Mouse (Mus musculus): ENCODE results near the gene Fkbp2. TPM values are rescaled to one million over a fixed set of nuclear protein-coding genes. Genes with fewer than 3 reads are reported as not detected.

The Fkbp2 gene
- polyA plus RNA-seq, 1 experiment from 2014 or later, result 119 TPM

- H3K9me3 ChIP-seq, result no peaks in the 10 kb centered on the region
- H3K27ac ChIP-seq, result peak overlapping the region; percentile 97
- peaks cover 39% of the 10 kb centered on the region for H3K4me1 ChIP-seq (replicated peaks)
- H3K27me3 ChIP-seq (ENCODE audit: insufficient read depth, poor library complexity, severe bottlenecking), result no peaks in the 10 kb centered on the region
- H3K36me3 ChIP-seq, result peaks cover 43% of the 10 kb centered on the region
- no peak for DNase-seq (ENCODE audit: low spot score)
- 22% methylated on average over 3 of the region's 3 CpGs for WGBS
- H3K4me3 ChIP-seq, result peak overlapping the region; percentile 65
Observed at GRCm38 (mm10) chr19:6952712-6953037, 27.6 kb downstream of the Fkbp2 start.

- H3K9me3 ChIP-seq, result no peaks in the 10 kb centered on the region
- 2% methylated on average over 31 of the region's 31 CpGs for WGBS
Observed at GRCm38 (mm10) chr19:6951994-6952711, 28.1 kb downstream of the Fkbp2 start.

GRCm38 (mm10) chr19:6951381-6951968, 28.8 kb downstream of the Fkbp2 start:
- Histone ChIP-seq H3K27me3 (ENCODE audit: insufficient read depth, poor library complexity, severe bottlenecking) (no peaks in the 10 kb centered on the region), H3K27ac (peak overlapping the region; percentile 97), H3K4me1 (replicated peaks) (peaks cover 39% of the 10 kb centered on the region), H3K4me3 (peak overlapping the region; percentile 65), H3K9me3 (no peaks in the 10 kb centered on the region), H3K36me3 (peaks cover 33% of the 10 kb centered on the region)
- WGBS, result under 1% methylated on average over 35 of the region's 35 CpGs
- DNase-seq (ENCODE audit: low spot score), result peak; percentile 93

More at GRCm38 (mm10) chr19:6951994-6952711, 28.1 kb downstream of the Fkbp2 start:
- Histone ChIP-seq H3K27me3 (ENCODE audit: insufficient read depth, poor library complexity, severe bottlenecking) (no peaks in the 10 kb centered on the region), H3K36me3 (peaks cover 37% of the 10 kb centered on the region), H3K4me1 (replicated peaks) (peaks cover 39% of the 10 kb centered on the region), H3K4me3 (peak overlapping the region; percentile 65), H3K27ac (peak overlapping the region; percentile 97)
- peak; percentile 64 for DNase-seq (ENCODE audit: low spot score)

GRCm38 (mm10) chr19:6950613-6951153, 29.6 kb downstream of the Fkbp2 start:
- WGBS, result under 1% methylated on average over 28 of the region's 28 CpGs
- Histone ChIP-seq H3K27ac (peak overlapping the region; percentile 97), H3K4me3 (peak overlapping the region; percentile 65), H3K9me3 (no peaks in the 10 kb centered on the region), H3K4me1 (replicated peaks) (peaks cover 34% of the 10 kb centered on the region), H3K36me3 (peaks cover 29% of the 10 kb centered on the region), H3K27me3 (ENCODE audit: insufficient read depth, poor library complexity, severe bottlenecking) (no peaks in the 10 kb centered on the region)
- peak; percentile 75 for DNase-seq (ENCODE audit: low spot score)

GRCm38 (mm10) chr19:6949951-6950350, 30.4 kb downstream of the Fkbp2 start:
- WGBS, result 52% methylated on average over 5 of the region's 5 CpGs
- H3K4me3 ChIP-seq, result peak overlapping the region; percentile 65
- peaks cover 34% of the 10 kb centered on the region for H3K4me1 ChIP-seq (replicated peaks)
- H3K9me3 ChIP-seq, result no peaks in the 10 kb centered on the region
- H3K27me3 ChIP-seq (ENCODE audit: insufficient read depth, poor library complexity, severe bottlenecking), result no peaks in the 10 kb centered on the region
- H3K36me3 ChIP-seq, result peaks cover 28% of the 10 kb centered on the region
- DNase-seq (ENCODE audit: low spot score), result no peak
- H3K27ac ChIP-seq, result peak overlapping the region; percentile 97

- Histone ChIP-seq H3K27ac (no peak overlapping the region), H3K36me3 (peaks cover 28% of the 10 kb centered on the region), H3K4me3 (peak overlapping the region; percentile 65; the same call in 1 of the 2 replicates), H3K9me3 (no peaks in the 10 kb centered on the region), H3K4me1 (replicated peaks) (peaks cover 34% of the 10 kb centered on the region), H3K27me3 (ENCODE audit: insufficient read depth, poor library complexity, severe bottlenecking) (no peaks in the 10 kb centered on the region)
- 92% methylated on average over 5 of the region's 5 CpGs for WGBS
- DNase-seq (ENCODE audit: low spot score), result no peak
Observed at GRCm38 (mm10) chr19:6949532-6949931, 30.8 kb downstream of the Fkbp2 start.

- Histone ChIP-seq H3K27ac (no peak overlapping the region), H3K9me3 (no peaks in the 10 kb centered on the region), H3K4me3 (no peak overlapping the region), H3K27me3 (ENCODE audit: insufficient read depth, poor library complexity, severe bottlenecking) (no peaks in the 10 kb centered on the region), H3K36me3 (peaks cover 21% of the 10 kb centered on the region), H3K4me1 (replicated peaks) (peaks cover 26% of the 10 kb centered on the region)
- DNase-seq (ENCODE audit: low spot score), result no peak
- 82% methylated on average over 4 of the region's 4 CpGs for WGBS
Observed at GRCm38 (mm10) chr19:6948186-6948585, 32.1 kb downstream of the Fkbp2 start.

GRCm38 (mm10) chr19:6947742-6948141, 32.6 kb downstream of the Fkbp2 start:
- WGBS, result 63% methylated on average over 4 of the region's 4 CpGs
- peaks cover 26% of the 10 kb centered on the region for H3K4me1 ChIP-seq (replicated peaks)

GRCm38 (mm10) chr19:6943709-6944108, 36.6 kb downstream of the Fkbp2 start:
- no peaks in the 10 kb centered on the region for H3K9me3 ChIP-seq
- H3K36me3 ChIP-seq, result peaks cover 21% of the 10 kb centered on the region
- WGBS, result 93% methylated on average over 6 of the region's 6 CpGs
- H3K27me3 ChIP-seq (ENCODE audit: insufficient read depth, poor library complexity, severe bottlenecking), result peaks cover 5% of the 10 kb centered on the region; the same call in 1 of the 2 replicates
- peaks cover 35% of the 10 kb centered on the region for H3K4me1 ChIP-seq (replicated peaks)
- H3K4me3 ChIP-seq, result no peak overlapping the region
- DNase-seq (ENCODE audit: low spot score), result no peak
- H3K27ac ChIP-seq, result no peak overlapping the region

More at GRCm38 (mm10) chr19:6947742-6948141, 32.6 kb downstream of the Fkbp2 start:
- no peak for DNase-seq (ENCODE audit: low spot score)
- peaks cover 21% of the 10 kb centered on the region for H3K36me3 ChIP-seq
- no peak overlapping the region for H3K4me3 ChIP-seq
- H3K27me3 ChIP-seq (ENCODE audit: insufficient read depth, poor library complexity, severe bottlenecking), result no peaks in the 10 kb centered on the region
- H3K9me3 ChIP-seq, result no peaks in the 10 kb centered on the region
- no peak overlapping the region for H3K27ac ChIP-seq

- H3K36me3 ChIP-seq, result peaks cover 18% of the 10 kb centered on the region
- peak overlapping the region; percentile 97 for H3K27ac ChIP-seq
- H3K4me3 ChIP-seq, result peak overlapping the region; percentile 91
- H3K27me3 ChIP-seq (ENCODE audit: insufficient read depth, poor library complexity, severe bottlenecking), result peaks cover 14% of the 10 kb centered on the region
- H3K4me1 ChIP-seq (replicated peaks), result peaks cover 35% of the 10 kb centered on the region
- no peaks in the 10 kb centered on the region for H3K9me3 ChIP-seq
- no peak for DNase-seq (ENCODE audit: low spot score)
- WGBS, result 29% methylated on average over 5 of the region's 5 CpGs
Observed at GRCm38 (mm10) chr19:6942764-6943163, 37.5 kb downstream of the Fkbp2 start.

GRCm38 (mm10) chr19:6942249-6942691, 38.0 kb downstream of the Fkbp2 start, which contains the start of gene Gpr137:
TSS of gene Gpr137 (minus strand) at chr19:6942480.
- Histone ChIP-seq H3K4me3 (peak within 1 kb of the TSS; percentile 91), H3K4me1 (replicated peaks) (peaks cover 35% of the 10 kb centered on the region), H3K27me3 (ENCODE audit: insufficient read depth, poor library complexity, severe bottlenecking) (peaks cover 17% of the 10 kb centered on the region), H3K36me3 (peaks cover 17% of the 10 kb centered on the region), H3K27ac (peak within 1 kb of the TSS; percentile 97), H3K9me3 (no peaks in the 10 kb centered on the region)
- under 1% methylated on average over 27 of the region's 27 CpGs for WGBS
- DNase-seq (ENCODE audit: low spot score), result peak; percentile 93

- peaks cover 17% of the 10 kb centered on the region for H3K27me3 ChIP-seq (ENCODE audit: insufficient read depth, poor library complexity, severe bottlenecking)
- WGBS, result under 1% methylated on average over 83 of the region's 83 CpGs
Observed at GRCm38 (mm10) chr19:6941372-6942248, 38.7 kb downstream of the Fkbp2 start, which contains the start of gene Bad. TSS of gene Bad (plus strand) at chr19:6941861.

More at GRCm38 (mm10) chr19:6941372-6942248, 38.7 kb downstream of the Fkbp2 start, which contains the start of gene Bad:
- H3K27ac ChIP-seq, result peak within 1 kb of the TSS; percentile 97
- DNase-seq (ENCODE audit: low spot score), result peak; percentile 94
- H3K9me3 ChIP-seq, result no peaks in the 10 kb centered on the region
- H3K4me3 ChIP-seq, result peak within 1 kb of the TSS; percentile 91
- peaks cover 35% of the 10 kb centered on the region for H3K4me1 ChIP-seq (replicated peaks)
- peaks cover 17% of the 10 kb centered on the region for H3K36me3 ChIP-seq

All from hindbrain, embryonic 10.5 days (tissue).